Mouse (Mus musculus) CH12.LX (cell line): Measurements from ENCODE around the gene Zfp597.

Experiments
- CHD2 ChIP-seq: IDR thresholded peaks from 2 replicates; pipeline ENCODE4 v1.6.1; 2011; ENCODE audit warnings: low read length, improper control_type of control experiment
- CTCF ChIP-seq, 2 experiments: IDR thresholded peaks in 1 of 2; conservative IDR thresholded peaks in 1 of 2; 2 replicates each; pipeline ENCODE4 v1.5.1; 2011 to 2012; ENCODE audit warnings: low read depth in 2 of 2, low read length in 2 of 2, improper control_type of control experiment in 1 of 2, inconsistent platforms in 1 of 2, mild to moderate bottlenecking in 1 of 2, moderate library complexity in 1 of 2
- EP300 ChIP-seq: IDR thresholded peaks from 2 replicates; pipeline ENCODE4 v1.6.1; 2011; ENCODE audit warnings: low read length, improper control_type of control experiment
- HCFC1 ChIP-seq: IDR thresholded peaks from 2 replicates; pipeline ENCODE4 v1.6.1; 2012; ENCODE audit warnings: low read depth, mild to moderate bottlenecking, inconsistent platforms, low read length, improper control_type of control experiment
- MAX ChIP-seq: IDR thresholded peaks from 2 replicates; pipeline ENCODE4 v1.6.1; 2011; ENCODE audit warnings: low read length, improper control_type of control experiment
- MEF2A ChIP-seq: IDR thresholded peaks from 2 replicates; pipeline ENCODE4 v1.6.1; 2014; ENCODE audit warnings: low read depth, mild to moderate bottlenecking, inconsistent platforms, low read length, improper control_type of control experiment, borderline replicate concordance
- MXI1 ChIP-seq: IDR thresholded peaks from 2 replicates; pipeline ENCODE4 v1.6.1; 2011; ENCODE audit warnings: mild to moderate bottlenecking, low read depth, low read length, improper control_type of control experiment
- POLR2A ChIP-seq: IDR thresholded peaks from 2 replicates; pipeline ENCODE4 v1.6.1; 2011; ENCODE audit warnings: low read depth, mild to moderate bottlenecking, improper control_type of control experiment, low read length
- TBP ChIP-seq: conservative IDR thresholded peaks from 2 replicates; pipeline ENCODE4 v1.6.1; 2011; ENCODE audit warnings: low read depth, low read length, improper control_type of control experiment
- UBTF ChIP-seq: IDR thresholded peaks from 2 replicates; pipeline ENCODE4 v1.6.1; 2012; ENCODE audit warnings: low read depth, mild to moderate bottlenecking, inconsistent platforms, low read length, improper control_type of control experiment, moderate library complexity
- USF1 ChIP-seq: IDR thresholded peaks from 2 replicates; pipeline ENCODE4 v1.6.1; 2014; ENCODE audit warnings: low read depth, mild to moderate bottlenecking, inconsistent platforms, low read length, improper control_type of control experiment
- ZNF384 ChIP-seq: IDR thresholded peaks from 2 replicates; pipeline ENCODE4 v1.6.1; 2012; ENCODE audit warnings: low read depth, low read length, improper control_type of control experiment, inconsistent platforms

GRCm38 (mm10) chr16:3929151-3929550, 44.8 kb upstream of the Zfp597 start:
- TF ChIP-seq MAX = no peak
- no peak for TF ChIP-seq POLR2A
- no peak for TF ChIP-seq USF1
- TF ChIP-seq MEF2A = no peak
- no peak for TF ChIP-seq MXI1
- TF ChIP-seq HCFC1 = no peak
- no peak for TF ChIP-seq UBTF
- no peak for TF ChIP-seq EP300
- no peak for TF ChIP-seq CTCF (conservative IDR thresholded peaks at IDR 0.05 in 1 of 2, IDR thresholded peaks at IDR 0.05 in 1 of 2; ENCODE audit: low read depth in 2 of 2, low read length in 2 of 2)
- TF ChIP-seq TBP = no peak
- TF ChIP-seq CHD2 = no peak
- no peak for TF ChIP-seq ZNF384
